Mouse (Mus musculus) left cerebral cortex, adult 2 months (tissue): Measurements from ENCODE around the gene Filip1l. TPM values are rescaled to one million over a fixed set of nuclear protein-coding genes. Genes with fewer than 3 reads are reported as not detected.
A peak's percentile ranks its signal among the peaks of the same experiment; 100 is the strongest.

ENCODE experiments used
- DNase-seq, 2 experiments: peaks; one replicate each; pipeline ENCODE4 v3.0.0; 2021 to 2022; ENCODE audit warnings: low spot score in 2 of 2, mixed read lengths in 1 of 2; ENCODE audit errors: extremely low spot score in 1 of 2
- H3K27ac ChIP-seq: fragments of 200-600 bp; 2 replicates; pipeline ENCODE4 v1.8.1; 2022
- H3K4me3 ChIP-seq: fragments of 200-600 bp; 2 replicates; pipeline ENCODE4 v1.8.1; 2022
- CTCF ChIP-seq: fragments of 200-600 bp; IDR thresholded peaks from 2 replicates; pipeline ENCODE4 v1.8.1; 2022; ENCODE audit warnings: antibody characterized with exemption, mild to moderate bottlenecking, moderate library complexity
- intact Hi-C: fragments of 180-260 bp; cut with DNase I; formaldehyde crosslinking; loops from one replicate; pipeline ENCODE4 v1.15.1; 2025
- total RNA-seq, 2 experiments: library from RNA; stranded (reverse); gene quantifications; 2 replicates each; pipeline ENCODE4 v1.2.3; 2021

Filip1l gene
- total RNA-seq, 2 experiments from 2014 or later: 3.0 to 3.7 TPM

DNA sequence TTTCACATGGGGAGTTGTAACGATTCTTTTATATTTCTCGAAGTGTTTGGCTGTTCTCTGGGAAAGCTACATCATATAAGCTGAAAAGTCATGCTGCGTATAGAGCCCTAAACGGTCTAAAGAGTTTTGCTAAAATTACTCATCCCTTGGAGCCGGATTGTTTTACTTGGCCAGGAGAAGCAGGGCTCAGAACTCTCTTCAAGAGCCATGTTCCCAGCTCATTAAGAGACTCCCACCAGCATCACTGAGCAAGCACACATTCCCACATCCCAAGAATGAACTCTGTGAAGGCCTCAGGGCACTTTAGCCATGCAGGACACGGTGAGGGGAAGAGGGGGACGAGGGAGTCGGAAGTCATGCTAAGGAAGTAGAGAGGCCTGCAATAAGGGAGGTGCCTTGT lies 23.9 kb upstream of the Filip1l start:
- no peak for DNase-seq
- intact Hi-C loops: no loop called here
- no peak overlapping the region for H3K27ac ChIP-seq

DNA sequence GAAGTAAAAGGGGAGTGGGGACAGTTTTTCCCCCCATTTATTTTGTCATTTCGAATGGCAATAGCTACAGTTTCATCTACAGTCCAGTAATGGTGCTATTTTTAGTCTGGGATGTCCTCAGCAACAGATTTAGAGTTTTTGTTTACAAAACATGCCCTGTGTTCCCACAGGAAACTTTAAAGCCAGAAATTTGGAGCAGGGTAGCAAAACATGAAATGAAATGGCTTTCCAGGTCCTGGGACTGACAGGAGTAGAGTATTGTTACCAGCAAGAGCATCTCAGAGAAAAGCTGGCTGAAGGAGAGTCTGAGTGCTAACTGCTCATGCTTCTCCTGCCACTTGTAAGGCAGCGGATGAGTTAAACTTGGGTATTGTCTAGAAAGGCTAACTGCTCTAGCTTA lies 22.8 kb upstream of the Filip1l start:
- DNase-seq: no peak
- intact Hi-C loops: no loop called here
- no peak for TF ChIP-seq CTCF
- no peak overlapping the region for H3K4me3 ChIP-seq
- no peak overlapping the region for H3K27ac ChIP-seq

More for the DNA sequence above, 23.9 kb upstream of the Filip1l start:
- H3K4me3 ChIP-seq: no peak overlapping the region
- TF ChIP-seq CTCF: no peak

DNA sequence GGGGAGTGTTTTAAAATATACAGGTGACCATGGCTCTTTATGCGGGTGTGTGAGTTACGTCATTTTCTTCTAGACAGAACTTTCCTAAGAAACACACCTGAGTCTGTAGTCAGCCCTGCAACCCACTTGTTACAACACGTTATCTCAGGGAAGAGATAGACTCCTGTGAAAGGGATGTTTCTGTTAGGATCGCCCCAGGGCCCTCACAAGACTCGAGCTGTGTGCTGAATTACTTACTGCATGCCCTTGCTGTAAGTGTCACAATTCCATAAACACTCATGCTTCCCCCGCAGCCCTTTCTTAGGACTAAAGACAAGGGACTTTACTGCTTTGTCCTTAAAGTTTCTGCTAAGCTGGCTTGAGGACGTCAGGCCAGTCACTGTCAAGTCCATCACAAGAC lies 20.6 kb upstream of the Filip1l start:
- DNase-seq: no peak
- intact Hi-C loops: no loop called here
- TF ChIP-seq CTCF: no peak
- Histone ChIP-seq H3K4me3 (no peak overlapping the region), H3K27ac (no peak overlapping the region)

DNA sequence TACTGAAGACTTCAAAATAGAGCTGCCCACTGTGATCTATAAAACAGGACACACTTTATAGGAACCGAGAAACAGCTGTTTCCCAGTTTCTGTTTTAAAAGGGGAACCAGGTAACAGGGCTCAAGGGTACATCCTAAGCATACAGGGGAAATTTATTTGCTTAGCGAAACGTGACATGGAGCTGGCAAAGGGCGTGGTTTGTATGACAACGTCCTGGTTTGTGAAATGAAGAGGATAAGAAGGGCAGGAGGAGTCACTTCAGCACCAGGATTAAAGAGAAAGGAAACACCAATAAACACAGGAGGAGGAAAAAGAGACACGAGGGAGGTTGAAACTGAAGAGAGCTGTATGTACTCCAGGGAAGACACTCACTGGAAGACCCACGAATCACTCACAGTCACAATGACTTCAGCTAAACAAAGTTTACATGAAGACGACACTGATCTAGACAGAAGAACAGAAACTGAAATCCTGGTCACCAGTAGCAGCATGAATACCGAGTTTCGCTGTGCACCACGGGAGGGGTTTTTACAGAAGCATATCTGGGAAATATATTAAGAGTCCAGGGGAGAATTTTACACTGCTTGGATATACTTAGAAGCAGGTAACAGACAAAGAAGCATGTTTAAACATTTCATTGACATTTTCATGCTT lies 16.0 kb upstream of the Filip1l start:
- no peak overlapping the region for H3K27ac ChIP-seq
- intact Hi-C loops: no loop called here
- no peak for DNase-seq
- H3K4me3 ChIP-seq: no peak overlapping the region
- no peak for TF ChIP-seq CTCF

DNA sequence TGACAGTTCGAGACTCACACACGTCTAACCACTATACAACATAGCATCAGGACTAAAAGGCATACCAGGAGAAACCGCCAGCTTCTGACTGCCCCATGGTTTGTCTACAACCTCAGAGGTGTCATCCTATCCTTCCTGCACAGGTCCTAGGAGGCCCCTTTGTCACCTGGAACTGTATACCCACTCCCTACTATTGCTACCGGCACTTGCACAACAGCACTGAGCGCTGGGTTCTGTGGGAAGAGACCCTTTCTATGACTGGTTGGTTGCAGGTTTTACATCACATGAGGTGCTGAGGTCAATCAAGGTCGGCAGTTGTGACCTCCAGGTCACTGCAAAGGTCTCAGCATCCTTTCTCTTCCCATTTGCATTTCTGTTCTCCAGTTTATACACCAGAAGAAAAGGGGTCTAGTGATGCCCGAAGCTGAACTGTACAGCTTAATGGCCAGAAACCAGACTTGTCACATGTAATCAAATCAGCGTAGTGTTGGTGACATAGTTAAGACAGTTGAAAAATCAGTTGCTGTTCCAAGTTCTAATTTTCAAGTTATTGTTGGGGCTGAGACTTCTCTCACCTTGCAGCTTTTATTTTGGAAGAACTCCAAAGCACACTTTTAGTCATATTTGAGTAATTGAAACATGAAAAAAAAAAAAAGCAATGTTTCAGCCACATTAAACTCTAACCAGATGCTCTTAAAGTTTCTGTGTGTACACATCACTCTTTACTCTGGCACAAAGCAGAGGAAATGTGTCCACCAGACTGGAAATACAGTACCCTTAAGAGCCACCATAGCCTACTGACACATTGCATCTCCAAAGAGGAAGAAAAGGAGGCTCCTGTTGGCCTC lies 12.9 kb upstream of the Filip1l start:
- no peak overlapping the region for H3K27ac ChIP-seq
- DNase-seq: no peak
- intact Hi-C loops: no loop called here
- H3K4me3 ChIP-seq: no peak overlapping the region
- TF ChIP-seq CTCF: no peak

DNA sequence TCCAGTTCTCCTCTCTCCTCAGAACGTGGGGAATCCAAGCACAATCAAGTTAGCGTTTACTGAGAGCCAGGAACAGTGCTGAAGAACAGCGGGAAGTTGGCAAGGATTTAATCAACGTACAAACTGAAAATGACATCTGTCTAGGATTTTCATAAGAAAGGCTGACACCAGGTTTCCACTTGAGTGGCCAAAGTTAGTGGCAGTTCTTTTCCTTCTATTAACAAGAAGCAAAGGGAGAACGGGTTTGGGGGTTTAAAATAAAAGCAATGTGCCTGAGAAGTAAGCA lies 12.3 kb upstream of the Filip1l start:
- DNase-seq: no peak

DNA sequence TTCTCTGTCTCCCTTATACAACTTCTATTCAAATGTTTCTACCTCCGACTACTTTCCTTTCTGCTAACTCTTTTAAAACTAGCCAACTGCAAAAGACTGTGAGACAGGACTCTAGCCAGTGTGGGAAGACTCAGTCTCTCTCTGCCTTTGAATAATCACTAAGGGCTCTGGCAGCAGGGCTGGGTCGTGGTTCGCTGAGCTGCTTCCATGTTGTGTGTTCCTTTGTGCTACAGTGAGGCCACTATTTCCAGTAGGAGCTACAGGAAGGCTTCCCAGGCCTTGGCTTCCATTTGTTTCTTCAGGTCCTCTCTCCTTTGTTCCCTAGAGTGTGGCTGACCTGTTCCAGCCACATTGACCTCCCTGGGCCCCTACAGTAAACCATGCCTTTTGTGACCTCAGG lies 6.6 kb upstream of the Filip1l start:
- intact Hi-C loops: no loop called here
- no peak for TF ChIP-seq CTCF
- Histone ChIP-seq H3K4me3 (no peak overlapping the region), H3K27ac (no peak overlapping the region)
- no peak for DNase-seq

More for the DNA sequence above, 12.3 kb upstream of the Filip1l start:
- no peak overlapping the region for H3K4me3 ChIP-seq
- intact Hi-C loops: no loop called here
- H3K27ac ChIP-seq: no peak overlapping the region
- no peak for TF ChIP-seq CTCF

DNA sequence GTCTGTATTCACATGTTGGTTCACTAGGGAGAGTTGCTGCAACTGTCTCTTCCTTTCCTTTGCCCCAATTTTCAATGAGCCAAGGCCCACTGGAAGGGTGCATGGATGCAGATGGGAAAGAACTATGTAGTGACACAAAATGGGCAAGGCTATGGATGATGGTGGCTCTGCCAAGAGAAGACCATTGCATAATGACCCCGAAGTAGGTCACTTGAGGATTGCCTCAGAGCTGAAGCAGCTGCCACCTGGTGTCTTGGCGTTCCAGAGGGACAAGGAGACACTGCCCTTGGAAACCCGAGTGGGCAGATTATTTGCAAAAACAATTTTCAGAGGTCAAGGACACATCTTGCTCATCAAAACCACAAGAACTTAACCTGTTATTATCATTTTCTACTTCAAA lies 3.9 kb upstream of the Filip1l start:
- no peak for TF ChIP-seq CTCF
- intact Hi-C loops: no loop called here
- DNase-seq: no peak
- Histone ChIP-seq H3K27ac (no peak overlapping the region), H3K4me3 (no peak overlapping the region)

DNA sequence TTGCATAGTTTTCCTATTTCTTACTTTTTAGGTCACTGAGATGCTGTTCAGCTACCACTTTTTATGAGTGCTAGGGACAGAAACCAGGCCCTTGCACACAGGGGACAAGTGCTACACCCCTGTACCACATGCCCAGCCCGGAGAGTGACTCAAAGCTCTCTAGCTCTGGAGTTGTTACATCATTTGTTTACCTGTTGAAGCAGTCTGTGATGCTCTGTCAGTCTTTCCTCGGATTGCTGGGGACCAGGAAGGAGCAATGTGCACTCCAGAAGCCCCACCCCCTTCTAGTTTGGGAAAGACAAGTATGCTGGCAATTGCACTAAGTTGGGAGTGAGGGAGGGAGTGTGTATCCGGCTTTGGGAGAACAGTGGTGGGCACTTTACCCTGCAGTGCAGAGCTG lies 3.2 kb upstream of the Filip1l start:
- intact Hi-C loops: no loop called here
- no peak for DNase-seq
- no peak for TF ChIP-seq CTCF
- no peak overlapping the region for H3K27ac ChIP-seq
- no peak overlapping the region for H3K4me3 ChIP-seq

DNA sequence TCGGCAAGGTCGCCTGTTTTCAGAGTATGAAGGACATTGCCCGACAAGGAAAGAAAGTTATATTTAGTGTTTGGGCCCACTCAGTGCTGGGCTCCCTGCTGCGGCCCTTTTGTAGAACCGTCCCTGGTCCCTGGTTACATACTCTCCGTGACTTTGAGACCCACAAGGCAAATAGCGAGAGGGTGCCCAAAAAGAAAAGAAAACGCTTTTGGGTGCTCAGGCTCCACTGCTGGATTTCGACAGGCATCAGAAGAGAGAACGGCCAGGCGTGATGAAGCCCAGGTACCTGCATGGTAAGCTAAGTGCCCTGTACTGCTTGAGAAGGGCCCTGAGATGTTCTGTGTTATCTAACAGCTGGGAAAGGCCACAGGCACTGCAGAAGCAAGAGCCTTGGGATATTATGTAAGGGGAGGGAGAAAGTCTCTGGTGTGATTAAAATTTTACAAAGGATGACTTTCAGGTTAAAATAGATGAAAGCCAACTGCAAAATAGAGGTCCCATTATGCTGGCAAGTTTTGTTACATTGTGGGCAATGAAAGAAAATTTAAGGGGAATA lies 351 bp downstream of the Filip1l start:
- no peak overlapping the region for H3K4me3 ChIP-seq
- intact Hi-C loops: no loop called here
- TF ChIP-seq CTCF: no peak
- no peak for DNase-seq
- H3K27ac ChIP-seq: peak overlapping the region; percentile 26; the same call in 1 of the 2 replicates

DNA sequence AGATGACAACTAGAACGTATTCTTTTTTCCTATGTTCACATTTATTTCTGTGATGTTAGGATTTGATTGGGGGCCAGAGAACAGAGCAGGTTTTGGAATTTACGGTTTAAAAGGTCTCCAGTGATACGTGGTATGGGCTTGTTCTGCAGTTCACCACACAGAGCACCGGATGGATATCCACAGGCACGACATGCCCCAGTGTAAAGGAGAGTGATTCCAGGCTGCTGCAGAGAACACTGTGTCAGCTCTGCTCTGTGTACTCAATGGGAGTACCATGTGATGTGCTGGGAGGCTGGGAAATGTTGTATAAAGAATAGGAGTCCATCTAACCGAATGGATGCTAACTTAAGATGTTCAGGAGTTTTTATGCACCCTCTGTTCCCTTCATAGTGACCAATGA lies 1.0 kb downstream of the Filip1l start:
- Histone ChIP-seq H3K27ac (no peak overlapping the region), H3K4me3 (no peak overlapping the region)
- no peak for TF ChIP-seq CTCF
- intact Hi-C loops: no loop called here
- DNase-seq: no peak

DNA sequence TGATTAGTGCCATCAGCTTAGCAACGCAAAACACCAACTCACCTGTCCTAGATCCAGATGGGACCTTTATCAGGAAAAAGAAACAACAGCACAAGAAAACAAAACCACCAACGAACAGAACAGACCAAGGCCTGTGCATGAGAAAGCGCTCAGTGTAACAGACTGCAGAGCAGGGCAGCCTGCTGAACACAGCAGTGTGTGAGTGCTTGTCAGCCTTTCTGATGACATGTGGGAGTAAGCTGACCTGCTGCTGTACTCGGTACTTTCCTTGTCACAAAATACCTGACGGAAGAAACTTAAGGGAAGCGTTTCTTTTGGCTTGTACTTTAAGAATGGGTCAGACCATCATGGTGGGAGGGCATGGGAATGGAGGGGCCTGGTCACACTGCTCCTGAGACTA lies 3.6 kb downstream of the Filip1l start:
- H3K27ac ChIP-seq: no peak overlapping the region
- intact Hi-C loops: no loop called here
- no peak for TF ChIP-seq CTCF
- no peak overlapping the region for H3K4me3 ChIP-seq
- DNase-seq: no peak
